Mouse (Mus musculus) erythroblast, embryonic 14.5 days (primary cell): Measurements from ENCODE around the gene Ldlrap1.
A peak's percentile ranks its signal among the peaks of the same experiment; 100 is the strongest.

ENCODE experiments used
- GATA1 ChIP-seq: IDR thresholded peaks from 2 replicates; pipeline ENCODE4 v1.6.1; 2012; ENCODE audit warnings: low read length, inconsistent platforms, mixed read lengths
- TAL1 ChIP-seq: IDR thresholded peaks from 3 replicates; pipeline ENCODE4 v1.6.1; 2012; ENCODE audit warnings: low read length, inconsistent platforms, mixed read lengths

DNA sequence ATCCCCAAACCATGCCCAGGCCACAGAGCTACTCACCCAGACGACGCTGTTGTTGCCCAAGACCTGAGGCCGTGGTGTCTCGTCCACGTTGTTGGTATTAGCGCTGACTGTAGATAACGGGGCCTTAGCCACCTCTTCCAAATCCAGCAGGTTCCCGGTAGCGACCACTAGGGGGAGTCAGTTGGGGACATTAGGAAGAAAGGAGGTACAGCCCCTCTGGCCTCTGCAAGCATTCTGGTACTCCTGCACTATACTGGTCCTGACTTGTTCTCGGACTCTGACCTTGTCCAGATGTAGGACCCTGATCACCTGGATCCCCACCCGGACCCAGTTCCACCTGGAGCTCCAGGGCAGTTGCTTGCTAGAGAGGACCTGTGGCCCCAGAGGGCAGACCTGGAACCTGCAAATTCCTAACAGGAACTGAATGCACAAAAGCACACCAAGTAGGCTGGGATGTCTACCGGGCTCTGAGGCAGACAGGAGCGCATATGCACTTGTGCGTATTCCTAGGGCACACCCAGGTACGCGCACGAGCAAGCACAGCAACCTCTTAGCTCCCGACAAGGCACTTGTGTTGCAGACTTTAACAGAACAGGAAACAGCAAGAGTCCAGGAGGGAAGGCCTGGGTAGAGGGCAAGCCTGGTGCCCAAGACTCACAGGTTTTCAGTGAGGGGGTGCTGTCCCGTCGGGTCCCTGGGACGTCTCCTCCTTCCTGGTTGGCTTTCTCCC, 18.4 kb downstream of the Ldlrap1 start:
- TF ChIP-seq GATA1 = peak; percentile 9; the same call in 1 of the 2 replicates
- TF ChIP-seq TAL1 = no peak
